Mouse (Mus musculus) C2C12 (cell line): ENCODE results near the gene Myo5a. TPM values are rescaled to one million over a fixed set of nuclear protein-coding genes. Genes with fewer than 3 reads are reported as not detected.
A peak's percentile ranks its signal among the peaks of the same experiment; 100 is the strongest.

Source experiments
- H3K27me3 ChIP-seq: one replicate; pipeline ENCODE4 v1.6.1; 2011; ENCODE audit not compliant: control insufficient read depth, insufficient read depth, insufficient read length
- H3K36me3 ChIP-seq: one replicate; pipeline ENCODE4 v1.6.1; 2011; ENCODE audit not compliant: control insufficient read depth, insufficient read depth
- H3K4me3 ChIP-seq: one replicate; pipeline ENCODE4 v1.5.1; 2011; ENCODE audit warnings: mild to moderate bottlenecking, control low read depth; ENCODE audit not compliant: poor library complexity, insufficient read depth, severe bottlenecking
- H3K79me2 ChIP-seq: one replicate; pipeline ENCODE4 v1.6.1; 2011; ENCODE audit not compliant: control insufficient read depth, insufficient read depth
- H3K79me3 ChIP-seq: one replicate; pipeline ENCODE4 v1.6.1; 2011; ENCODE audit warnings: low read depth, control low read depth
- H3ac ChIP-seq: one replicate; pipeline ENCODE3; 2011; ENCODE audit warnings: low read depth; ENCODE audit not compliant: control insufficient read depth, insufficient read length
- CEBPB ChIP-seq: IDR thresholded peaks from one replicate; pipeline ENCODE4 v1.6.1; 2011; ENCODE audit warnings: low read depth, mild to moderate bottlenecking, control low read depth, moderate library complexity
- CTCF ChIP-seq: IDR thresholded peaks from one replicate; pipeline ENCODE4 v1.5.1; 2011; ENCODE audit not compliant: control insufficient read depth, insufficient read depth, insufficient read length
- FOSL1 ChIP-seq: IDR thresholded peaks from one replicate; pipeline ENCODE4 v1.8.0; 2011; ENCODE audit warnings: mild to moderate bottlenecking, low read length; ENCODE audit not compliant: poor library complexity, insufficient read depth, severe bottlenecking
- MAX ChIP-seq: IDR thresholded peaks from one replicate; pipeline ENCODE4 v1.6.1; 2011; ENCODE audit warnings: mild to moderate bottlenecking, control low read depth
- MYOD1 ChIP-seq: IDR thresholded peaks from one replicate; pipeline ENCODE4 v1.6.1; 2011; ENCODE audit warnings: low read depth; ENCODE audit not compliant: control insufficient read depth, insufficient read length
- MYOG ChIP-seq: IDR thresholded peaks from one replicate; pipeline ENCODE4 v1.6.1; 2011; ENCODE audit not compliant: control insufficient read depth, insufficient read length; ENCODE audit errors: extremely low read depth
- USF1 ChIP-seq: IDR thresholded peaks from one replicate; pipeline ENCODE4 v1.6.1; 2011; ENCODE audit warnings: low read depth, mild to moderate bottlenecking, control low read depth, moderate library complexity
- polyA plus RNA-seq: library from polyadenylated mRNA; unstranded; fragments of >200 nt; fragmentation: generic; extraction: Trizol; gene quantifications from one replicate; pipeline ENCODE4 v1.2.1, GENCODE M21; 2012; ENCODE audit warnings: missing spikeins

Myo5a gene
- polyA plus RNA-seq, 1 experiment: 30.2 TPM

DNA sequence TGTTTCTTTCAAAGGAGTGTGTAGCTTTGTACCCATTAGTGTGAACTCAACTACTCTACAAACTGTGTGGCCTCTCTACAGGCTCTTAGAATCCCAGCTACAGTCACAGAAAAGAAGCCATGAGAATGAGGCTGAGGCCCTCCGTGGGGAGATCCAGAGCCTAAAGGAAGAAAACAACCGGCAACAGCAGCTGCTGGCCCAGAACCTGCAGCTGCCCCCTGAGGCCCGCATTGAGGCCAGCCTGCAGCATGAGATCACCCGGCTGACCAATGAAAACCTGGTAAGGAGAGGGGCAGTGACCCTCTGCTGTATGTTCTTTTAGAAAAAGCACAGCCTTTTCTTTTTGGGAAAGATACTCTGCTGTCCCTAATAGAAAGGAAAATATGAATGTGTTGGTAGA is 123.0 kb downstream of the Myo5a start:
- Histone ChIP-seq H3K79me3 (no peaks in the 10 kb centered on the region), H3K27me3 (no peaks in the 10 kb centered on the region), H3K36me3 (peaks cover 22% of the 10 kb centered on the region), H3K79me2 (no peaks in the 10 kb centered on the region), H3K4me3 (no peak overlapping the region), H3ac (no peak overlapping the region)
- TF ChIP-seq USF1 (no peak), CEBPB (no peak), MYOD1 (peak; percentile 14), MAX (no peak)

DNA sequence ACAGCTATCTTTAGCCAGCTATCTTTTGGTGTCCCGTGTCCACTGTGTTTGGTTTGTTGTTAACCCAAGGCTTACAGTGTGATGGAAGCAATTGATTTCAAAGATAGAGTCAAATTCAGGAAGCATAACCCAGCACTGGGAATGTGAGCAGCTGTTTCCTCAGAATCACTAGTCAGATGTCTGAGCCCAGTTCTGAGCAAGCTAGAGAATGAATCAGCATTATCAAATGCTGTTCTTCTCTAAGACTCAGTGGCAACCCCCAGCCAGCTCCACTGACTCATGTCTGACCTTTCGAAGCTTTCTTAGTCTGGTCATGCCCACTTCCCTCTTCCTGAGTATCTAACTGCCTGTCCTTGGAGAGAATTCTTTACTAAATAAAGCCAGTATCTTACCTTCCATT is 125.5 kb downstream of the Myo5a start:
- Histone ChIP-seq H3K79me2 (no peaks in the 10 kb centered on the region), H3ac (no peak overlapping the region), H3K79me3 (no peaks in the 10 kb centered on the region), H3K27me3 (no peaks in the 10 kb centered on the region), H3K4me3 (no peak overlapping the region), H3K36me3 (peaks cover 35% of the 10 kb centered on the region)
- TF ChIP-seq MYOG (no peak), CEBPB (no peak), USF1 (no peak), FOSL1 (peak; percentile 37), MYOD1 (peak; percentile 90), CTCF (no peak)

DNA sequence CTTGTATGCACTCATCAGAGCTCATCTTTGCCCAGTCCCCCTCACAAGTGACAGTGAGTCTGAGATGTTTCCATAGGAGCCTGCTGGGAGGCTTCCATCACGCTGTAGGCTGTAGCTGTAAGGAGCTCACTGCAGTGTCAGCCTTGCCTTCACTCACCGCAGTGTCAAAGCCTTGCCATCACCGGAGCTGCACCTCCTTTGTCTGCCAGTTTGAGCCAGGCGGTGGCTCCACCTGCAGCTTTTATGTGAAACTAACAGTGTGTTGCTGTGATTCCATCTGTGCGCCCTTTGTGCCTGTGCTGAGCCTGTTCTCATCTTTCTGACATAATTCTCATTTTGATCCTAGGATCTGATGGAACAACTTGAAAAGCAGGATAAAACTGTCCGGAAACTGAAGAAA is 126.5 kb downstream of the Myo5a start:
- no peaks in the 10 kb centered on the region for H3K27me3 ChIP-seq
- no peak overlapping the region for H3K4me3 ChIP-seq
- H3ac ChIP-seq: no peak overlapping the region
- H3K79me2 ChIP-seq: no peaks in the 10 kb centered on the region
- TF ChIP-seq CTCF (peak; percentile 9), USF1 (no peak)
- H3K36me3 ChIP-seq: peaks cover 41% of the 10 kb centered on the region
- no peaks in the 10 kb centered on the region for H3K79me3 ChIP-seq

DNA sequence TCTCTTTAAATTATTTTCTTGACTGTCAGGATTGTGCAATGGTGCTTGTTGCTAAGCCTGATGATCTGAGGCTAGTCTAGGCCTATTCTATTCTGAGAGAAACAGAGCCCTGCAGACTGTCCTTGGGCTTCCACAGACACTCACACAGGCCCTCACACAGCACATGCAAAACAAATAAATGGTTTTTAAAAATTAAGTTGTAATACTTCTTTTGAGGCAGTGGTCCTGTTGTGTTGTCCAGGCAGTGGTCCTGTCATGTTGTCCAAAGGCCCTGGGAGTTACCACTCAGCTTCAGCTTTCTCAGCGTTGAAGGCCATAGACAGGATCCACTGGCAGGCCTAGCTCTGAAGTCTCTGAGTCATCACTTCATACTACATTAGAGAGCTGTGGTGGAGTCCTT is 130.7 kb downstream of the Myo5a start:
- Histone ChIP-seq H3ac (no peak overlapping the region), H3K27me3 (no peaks in the 10 kb centered on the region), H3K79me2 (no peaks in the 10 kb centered on the region), H3K79me3 (no peaks in the 10 kb centered on the region), H3K4me3 (no peak overlapping the region), H3K36me3 (peaks cover 36% of the 10 kb centered on the region)
- no peak for TF ChIP-seq MAX

DNA sequence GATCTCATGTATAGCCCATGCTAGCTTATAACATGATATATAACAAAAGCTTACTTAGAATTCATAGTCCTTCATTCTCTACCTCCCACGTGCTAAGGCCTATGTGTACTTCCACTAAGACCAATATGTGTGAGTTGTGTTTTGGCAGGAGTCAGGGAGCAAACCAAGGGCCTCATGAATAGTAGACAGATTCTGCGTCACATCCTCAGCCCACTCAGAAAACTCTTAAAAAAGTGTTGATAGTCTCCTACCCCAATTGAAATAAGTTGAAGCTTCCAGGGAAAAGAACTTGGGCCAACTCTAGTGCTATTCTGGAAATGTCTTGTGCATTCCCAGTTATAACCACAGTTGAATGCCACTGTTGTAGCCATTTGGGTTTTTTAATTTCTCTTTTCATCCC is 131.2 kb downstream of the Myo5a start:
- no peak overlapping the region for H3K4me3 ChIP-seq
- no peaks in the 10 kb centered on the region for H3K79me2 ChIP-seq
- no peak overlapping the region for H3ac ChIP-seq
- no peak for TF ChIP-seq CTCF
- TF ChIP-seq MYOD1: no peak
- TF ChIP-seq CEBPB: no peak
- no peak for TF ChIP-seq USF1
- TF ChIP-seq MAX: no peak
- peaks cover 36% of the 10 kb centered on the region for H3K36me3 ChIP-seq
- H3K27me3 ChIP-seq: no peaks in the 10 kb centered on the region
- H3K79me3 ChIP-seq: no peaks in the 10 kb centered on the region

DNA sequence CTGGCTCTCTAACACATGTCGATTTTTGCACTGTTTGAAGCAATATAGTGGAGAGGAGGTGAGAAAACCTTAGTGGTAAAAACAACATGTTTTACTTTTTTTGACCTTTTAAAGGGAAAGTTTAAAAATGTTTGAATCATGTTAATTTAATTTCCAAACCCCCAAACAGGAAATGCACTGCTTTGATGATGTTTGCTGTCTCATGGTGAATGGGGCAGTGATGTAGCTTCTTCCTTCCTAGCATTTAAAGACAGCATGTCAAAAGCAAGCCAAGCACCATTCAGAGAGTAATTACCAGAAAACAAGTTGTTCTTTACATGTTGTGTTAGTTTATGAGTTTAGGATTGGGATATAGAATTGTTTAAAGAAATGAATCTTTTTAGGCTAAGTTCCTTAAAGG is 138.4 kb downstream of the Myo5a start:
- TF ChIP-seq MAX: no peak
- TF ChIP-seq MYOG: no peak
- no peak for TF ChIP-seq CTCF
- TF ChIP-seq MYOD1: no peak
- TF ChIP-seq FOSL1: no peak
- no peak for TF ChIP-seq CEBPB
- TF ChIP-seq USF1: no peak
- Histone ChIP-seq H3ac (no peak overlapping the region), H3K79me2 (no peaks in the 10 kb centered on the region), H3K27me3 (no peaks in the 10 kb centered on the region), H3K36me3 (peaks cover 23% of the 10 kb centered on the region), H3K4me3 (no peak overlapping the region), H3K79me3 (no peaks in the 10 kb centered on the region)

DNA sequence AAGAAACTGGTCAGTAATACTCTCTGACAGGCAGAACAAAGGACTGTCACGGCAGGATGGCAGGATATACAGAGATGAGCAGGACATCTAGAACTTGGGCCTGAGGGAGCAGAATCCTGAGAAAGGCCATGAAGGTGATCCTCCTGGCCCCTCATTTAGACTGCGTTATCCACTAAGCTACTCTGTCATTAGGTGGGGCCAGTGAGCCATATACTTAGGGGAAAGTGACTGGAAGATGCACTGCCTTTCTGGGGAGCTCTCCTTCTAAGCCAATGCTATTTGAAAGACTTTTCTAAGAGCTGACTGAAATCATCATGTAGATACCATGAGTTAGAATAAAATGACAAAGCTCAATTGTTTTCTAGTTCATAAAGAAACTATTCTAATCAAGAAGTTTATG is 139.5 kb downstream of the Myo5a start:
- Histone ChIP-seq H3K79me2 (no peaks in the 10 kb centered on the region), H3K27me3 (no peaks in the 10 kb centered on the region), H3K36me3 (peaks cover 26% of the 10 kb centered on the region), H3K4me3 (no peak overlapping the region), H3K79me3 (no peaks in the 10 kb centered on the region), H3ac (no peak overlapping the region)
- TF ChIP-seq CTCF (no peak), USF1 (no peak), FOSL1 (no peak), CEBPB (no peak), MAX (no peak), MYOD1 (no peak)
